Mouse (Mus musculus) liver, embryonic 11.5 days (tissue): ENCODE results near the gene Tmem63a. TPM values are rescaled to one million over a fixed set of nuclear protein-coding genes. Genes with fewer than 3 reads are reported as not detected.

ENCODE experiments used
- ATAC-seq: fragments of 200-750 bp; cut with Nextera tagmentation; replicated peaks from 2 replicates; pipeline ENCODE4 v1.8.0; 2017; ENCODE audit warnings: moderate number of reproducible peaks, mild to moderate bottlenecking, moderate TSS enrichment, moderate library complexity; ENCODE audit not compliant: low FRiP score
- DNase-seq: peaks from one replicate; pipeline ENCODE4 v3.0.0-alpha.2; 2017; ENCODE audit warnings: low spot score
- H3K27ac ChIP-seq: fragments of 300-500 bp; sonication (generic); 2 replicates; pipeline ENCODE4 v1.5.1; 2014; ENCODE audit warnings: mild to moderate bottlenecking, low read depth, low read length, control low read depth
- H3K27me3 ChIP-seq: fragments of 300-500 bp; sonication (generic); replicated peaks from 2 replicates; pipeline ENCODE4 v1.6.1; 2014; ENCODE audit warnings: low read length, mixed read lengths; ENCODE audit not compliant: control insufficient read depth, insufficient read depth
- H3K36me3 ChIP-seq: fragments of 300-500 bp; sonication (generic); 2 replicates; pipeline ENCODE4 v1.6.1; 2014; ENCODE audit warnings: mild to moderate bottlenecking, low read length, moderate library complexity, mixed read lengths; ENCODE audit not compliant: control insufficient read depth, insufficient read depth
- H3K4me1 ChIP-seq: fragments of 300-500 bp; sonication (generic); replicated peaks from 2 replicates; pipeline ENCODE4 v1.6.1; 2014; ENCODE audit warnings: low read length, mixed read lengths; ENCODE audit not compliant: control insufficient read depth, insufficient read depth
- H3K4me2 ChIP-seq: fragments of 300-500 bp; sonication (generic); 2 replicates; pipeline ENCODE4 v1.6.1; 2014; ENCODE audit warnings: mild to moderate bottlenecking, control low read depth, moderate library complexity
- H3K4me3 ChIP-seq: fragments of 300-500 bp; sonication (generic); 2 replicates; pipeline ENCODE4 v1.5.1; 2014; ENCODE audit warnings: low read depth, low read length, control low read depth
- H3K9ac ChIP-seq: fragments of 300-500 bp; sonication (generic); 2 replicates; pipeline ENCODE4 v1.6.1; 2014; ENCODE audit warnings: low read depth, low read length, control low read depth
- H3K9me3 ChIP-seq: fragments of 300-500 bp; sonication (generic); 2 replicates; pipeline ENCODE4 v1.6.1; 2016; ENCODE audit warnings: low read length, inconsistent platforms, mixed read lengths; ENCODE audit not compliant: control insufficient read depth
- WGBS: fragments of 180-500 bp; shearing (Covaris S2); extraction: QIAGEN DNeasy Blood & Tissue Kit; methylation state at CpG from one replicate; pipeline ENCODE4 v1.1.7; 2014; 5-methylcytosine and 5-hydroxymethylcytosine counted together
- polyA plus RNA-seq: library from polyadenylated mRNA; unstranded; fragments of >200 nt; fragmentation: Nextera tagmentation; extraction: Ambion mirVana; gene quantifications from 2 replicates; pipeline ENCODE4 v1.2.1, GENCODE M21; 2014

The Tmem63a gene
- polyA plus RNA-seq, 1 experiment from 2014 or later, result 8.3 TPM

DNA sequence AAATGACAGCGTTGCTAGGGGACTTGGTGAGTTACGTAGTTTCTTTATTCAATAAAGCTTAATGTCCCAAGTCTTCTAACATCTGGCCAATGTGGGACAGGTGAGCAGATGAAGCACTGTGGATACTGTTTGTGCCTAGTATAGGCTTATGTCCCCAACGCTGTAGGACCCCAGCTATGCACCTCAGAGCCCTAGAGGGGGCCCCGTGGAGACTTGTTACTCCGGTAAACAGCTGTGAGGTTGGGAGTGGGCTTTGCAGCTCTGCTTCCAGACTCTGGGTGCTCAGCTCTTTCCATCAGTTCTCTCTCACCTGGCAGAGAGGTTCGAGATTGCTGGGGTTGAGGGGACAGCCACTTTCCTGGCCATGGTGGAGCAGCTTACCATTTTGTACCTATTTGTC lies 36.8 kb upstream of the Tmem63a start:
- peaks cover 33% of the 10 kb centered on the region for H3K4me1 ChIP-seq
- peak overlapping the region; percentile 45; the same call in 1 of the 2 replicates for H3K27ac ChIP-seq

DNA sequence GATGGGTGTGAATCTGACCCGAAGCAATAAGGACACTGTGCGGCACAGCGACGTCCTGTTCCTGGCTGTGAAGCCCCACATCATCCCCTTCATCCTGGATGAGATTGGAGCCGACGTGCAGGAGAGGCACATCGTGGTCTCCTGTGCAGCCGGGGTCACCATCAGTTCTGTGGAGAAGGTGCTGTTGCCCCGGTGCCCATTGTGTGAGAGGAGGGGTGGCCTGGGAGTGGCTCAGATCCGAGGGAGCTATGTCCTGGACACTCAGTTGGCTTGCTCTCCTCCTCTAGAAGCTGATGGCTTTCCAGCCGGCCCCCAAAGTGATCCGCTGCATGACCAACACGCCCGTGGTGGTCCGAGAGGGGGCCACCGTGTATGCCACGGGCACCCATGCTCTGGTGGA lies 36.3 kb upstream of the Tmem63a start:
- no peak for ATAC-seq

More for the DNA sequence above, 36.8 kb upstream of the Tmem63a start:
- H3K4me2 ChIP-seq, result peak overlapping the region; percentile 86
- peaks cover 25% of the 10 kb centered on the region for H3K36me3 ChIP-seq
- H3K9ac ChIP-seq, result peak overlapping the region; percentile 92
- 67% methylated on average over 6 of the region's 6 CpGs for WGBS
- ATAC-seq (no peak), DNase-seq (no peak)
- H3K4me3 ChIP-seq, result peak overlapping the region; percentile 95
- no peaks in the 10 kb centered on the region for H3K9me3 ChIP-seq
- no peaks in the 10 kb centered on the region for H3K27me3 ChIP-seq

DNA sequence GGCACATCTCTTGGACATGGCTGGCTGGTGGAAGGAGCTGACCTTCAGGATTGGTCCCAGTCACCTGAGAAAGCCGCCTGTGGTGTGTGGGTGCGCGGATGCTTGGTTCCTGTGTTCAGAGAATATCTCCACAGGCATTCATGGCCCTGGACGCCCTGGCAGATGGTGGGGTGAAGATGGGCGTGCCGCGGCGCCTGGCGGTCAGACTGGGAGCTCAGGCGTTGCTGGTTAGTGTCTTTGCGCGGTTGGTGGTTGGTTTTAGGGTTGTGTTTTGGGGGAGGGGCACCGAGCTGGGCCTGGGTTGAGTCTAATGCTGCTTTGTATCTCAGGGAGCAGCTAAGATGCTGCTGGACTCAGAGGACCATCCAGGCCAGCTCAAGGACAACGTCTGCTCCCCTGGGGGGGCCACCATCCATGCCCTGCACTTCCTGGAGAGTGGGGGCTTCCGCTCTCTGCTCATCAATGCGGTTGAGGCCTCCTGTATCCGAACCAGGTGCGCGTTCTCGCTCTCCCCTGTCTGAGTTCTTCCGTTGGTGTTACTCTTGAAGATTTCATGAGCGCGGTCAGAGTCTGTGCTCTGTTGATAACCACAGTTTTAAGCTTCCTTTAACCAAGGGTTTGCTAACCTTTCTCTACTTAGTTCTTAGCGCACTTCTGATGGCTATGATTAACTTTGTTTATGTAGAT lies 35.5 kb upstream of the Tmem63a start:
- Histone ChIP-seq H3K36me3 (peaks cover 25% of the 10 kb centered on the region), H3K27me3 (no peaks in the 10 kb centered on the region), H3K9ac (peak overlapping the region; percentile 92), H3K4me2 (peak overlapping the region; percentile 86), H3K27ac (peak overlapping the region; percentile 3), H3K4me3 (peak overlapping the region; percentile 95; the same call in 1 of the 2 replicates), H3K4me1 (peaks cover 35% of the 10 kb centered on the region), H3K9me3 (no peaks in the 10 kb centered on the region)
- ATAC-seq (no peak), DNase-seq (no peak)
- 84% methylated on average over 24 of the region's 24 CpGs for WGBS

More for the DNA sequence above, 36.3 kb upstream of the Tmem63a start:
- peak overlapping the region; percentile 86 for H3K4me2 ChIP-seq
- H3K36me3 ChIP-seq, result peaks cover 25% of the 10 kb centered on the region
- H3K9me3 ChIP-seq, result no peaks in the 10 kb centered on the region
- H3K27me3 ChIP-seq, result no peaks in the 10 kb centered on the region
- peak overlapping the region; percentile 45 for H3K27ac ChIP-seq
- peaks cover 33% of the 10 kb centered on the region for H3K4me1 ChIP-seq
- H3K9ac ChIP-seq, result peak overlapping the region; percentile 92
- 93% methylated on average over 17 of the region's 17 CpGs for WGBS
- no peak for DNase-seq
- H3K4me3 ChIP-seq, result peak overlapping the region; percentile 95

DNA sequence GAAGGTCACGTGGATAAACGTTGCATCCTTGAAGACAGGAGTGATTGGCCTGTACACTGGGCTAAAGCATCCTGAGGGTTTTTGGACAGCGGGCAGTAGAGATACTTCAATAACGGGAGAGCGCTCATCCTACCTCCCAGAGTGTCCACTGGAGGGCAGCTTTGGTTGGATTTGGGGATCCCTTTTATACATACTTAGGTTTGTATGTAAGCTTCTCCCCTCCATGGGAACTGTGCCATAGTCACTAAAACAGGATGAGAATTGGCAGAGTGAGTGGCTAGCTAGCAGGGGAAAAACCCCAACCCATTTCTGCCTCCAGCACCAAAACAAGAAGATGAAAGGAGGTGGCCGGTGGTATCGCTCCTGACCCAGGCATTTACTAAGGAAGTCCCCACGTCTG lies 31.0 kb upstream of the Tmem63a start:
- WGBS, result 44% methylated on average over 8 of the region's 8 CpGs
- Histone ChIP-seq H3K9ac (peak overlapping the region; percentile 47), H3K4me2 (peak overlapping the region; percentile 62), H3K27ac (peak overlapping the region; percentile 36; the same call in 1 of the 2 replicates), H3K4me1 (peaks cover 25% of the 10 kb centered on the region), H3K36me3 (peaks cover 18% of the 10 kb centered on the region), H3K9me3 (no peaks in the 10 kb centered on the region), H3K4me3 (0 out of 2 replicates have a peak overlapping the region, but pooled peaks have one; percentile 9), H3K27me3 (no peaks in the 10 kb centered on the region)
- no peak for DNase-seq
- ATAC-seq, result no peak

DNA sequence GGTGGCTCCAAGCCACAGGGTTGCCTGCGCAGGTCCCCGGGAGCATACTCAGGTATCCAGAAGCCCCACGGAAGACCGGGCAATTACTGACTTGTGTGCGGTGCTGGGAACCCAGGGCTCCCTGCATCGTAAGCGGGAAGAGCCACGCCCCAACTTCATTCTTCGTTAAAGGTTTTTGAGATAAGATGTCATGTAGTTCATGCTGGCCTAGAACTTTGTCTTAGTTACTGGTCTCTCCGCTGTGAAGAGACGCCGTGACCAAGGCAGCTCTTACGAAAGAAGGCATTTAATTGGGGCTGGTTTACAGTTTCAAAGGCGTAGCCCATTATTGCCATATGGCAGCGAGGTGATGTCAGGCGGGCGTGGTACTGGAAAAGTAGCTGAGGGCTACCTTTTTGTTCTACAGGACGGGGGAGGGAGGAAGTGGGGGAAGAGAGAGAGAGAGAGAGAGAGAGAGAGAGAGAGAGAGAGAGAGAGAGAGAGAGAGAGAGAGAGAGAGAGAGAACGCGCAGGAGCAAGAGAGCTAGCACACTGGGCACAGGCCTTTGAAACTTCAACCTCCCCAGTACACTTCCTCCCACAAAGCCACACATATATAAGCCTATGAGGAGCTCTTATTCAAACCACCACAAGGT lies 30.4 kb upstream of the Tmem63a start:
- no peaks in the 10 kb centered on the region for H3K9me3 ChIP-seq
- peak overlapping the region; percentile 36 for H3K27ac ChIP-seq
- H3K4me1 ChIP-seq, result peaks cover 19% of the 10 kb centered on the region
- WGBS, result 40% methylated on average over 20 of the region's 20 CpGs
- no peaks in the 10 kb centered on the region for H3K27me3 ChIP-seq
- peak overlapping the region; percentile 62 for H3K4me2 ChIP-seq
- peaks cover 11% of the 10 kb centered on the region for H3K36me3 ChIP-seq
- peak overlapping the region; percentile 9; the same call in 1 of the 2 replicates for H3K4me3 ChIP-seq
- ATAC-seq (peak; percentile 62), DNase-seq (no peak)
- peak overlapping the region; percentile 47 for H3K9ac ChIP-seq

DNA sequence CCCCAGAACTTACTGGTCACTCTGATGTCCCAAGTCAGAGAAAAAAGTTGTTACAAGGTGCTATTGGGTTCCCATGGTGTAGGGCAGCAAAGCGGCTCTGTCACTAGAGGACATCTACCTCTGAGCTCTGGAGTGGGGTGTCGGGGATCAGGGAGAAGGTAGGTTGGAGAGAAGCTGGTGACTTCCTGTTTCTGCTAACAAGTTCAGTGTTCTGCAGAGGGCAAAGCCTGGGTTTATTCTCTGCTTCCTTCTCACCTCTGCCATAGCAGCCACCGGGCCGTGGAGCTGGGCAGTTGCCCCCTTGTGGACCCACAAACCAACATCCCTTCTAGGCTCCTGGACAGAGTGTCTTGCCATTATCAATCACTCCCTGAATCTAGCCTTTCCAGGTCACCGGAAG lies 29.4 kb upstream of the Tmem63a start:
- H3K4me1 ChIP-seq, result peaks cover 15% of the 10 kb centered on the region
- no peaks in the 10 kb centered on the region for H3K27me3 ChIP-seq
- DNase-seq, result no peak
- no peak overlapping the region for H3K4me3 ChIP-seq
- no peak overlapping the region for H3K27ac ChIP-seq
- no peaks in the 10 kb centered on the region for H3K9me3 ChIP-seq
- WGBS, result 76% methylated on average over 5 of the region's 5 CpGs
- no peak for ATAC-seq
- no peak overlapping the region for H3K4me2 ChIP-seq
- H3K36me3 ChIP-seq, result peaks cover 4% of the 10 kb centered on the region; the same call in 1 of the 2 replicates
- no peak overlapping the region for H3K9ac ChIP-seq

DNA sequence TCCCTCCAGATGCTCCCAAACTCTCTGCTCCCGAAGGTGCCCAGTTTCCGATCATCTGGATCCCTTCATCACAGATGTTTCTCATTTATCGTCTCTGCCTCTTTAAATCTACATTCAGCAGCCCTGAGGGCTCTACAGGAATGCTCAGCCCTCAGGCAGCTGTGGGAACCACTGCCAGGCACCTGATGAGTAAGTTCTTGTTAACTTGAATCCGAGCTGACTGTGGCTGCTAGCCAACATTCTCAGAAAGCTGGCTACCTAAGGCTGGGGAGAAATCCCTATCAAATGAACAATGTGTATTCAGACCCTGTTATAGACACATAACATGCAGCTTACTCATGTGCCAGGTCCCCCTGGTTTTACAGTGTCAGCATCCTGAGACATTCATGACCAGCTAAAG lies 28.3 kb upstream of the Tmem63a start:
- Histone ChIP-seq H3K27ac (no peak overlapping the region), H3K27me3 (no peaks in the 10 kb centered on the region), H3K9me3 (no peaks in the 10 kb centered on the region), H3K4me1 (peaks cover 15% of the 10 kb centered on the region), H3K4me2 (no peak overlapping the region), H3K36me3 (no peaks in the 10 kb centered on the region), H3K9ac (no peak overlapping the region), H3K4me3 (no peak overlapping the region)
- ATAC-seq, result no peak
- 65% methylated on average over 4 of the region's 4 CpGs for WGBS
- no peak for DNase-seq

DNA sequence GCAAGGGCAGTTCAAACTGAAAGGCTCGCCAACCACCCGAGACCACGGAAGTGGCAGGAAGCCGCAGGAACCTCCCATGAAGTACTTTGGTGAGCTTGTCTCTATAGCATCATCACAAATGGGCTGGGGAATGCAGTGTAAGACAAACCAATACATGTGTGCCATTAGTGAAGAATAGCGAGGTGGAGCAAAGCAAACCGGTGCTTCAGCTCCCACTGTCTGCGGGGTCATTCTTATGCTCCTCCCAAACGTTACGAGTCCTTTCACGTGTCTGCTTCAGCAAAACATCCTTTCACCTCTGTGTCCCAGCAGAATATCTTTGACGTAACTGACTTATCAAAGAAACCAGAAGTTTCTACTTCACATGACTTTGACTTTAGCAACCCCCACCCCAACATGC lies 25.7 kb upstream of the Tmem63a start:
- 74% methylated on average over 11 of the region's 11 CpGs for WGBS
- ATAC-seq, result no peak
- H3K4me1 ChIP-seq, result peaks cover 12% of the 10 kb centered on the region

More for the DNA sequence above, 25.7 kb upstream of the Tmem63a start:
- Histone ChIP-seq H3K9me3 (no peaks in the 10 kb centered on the region), H3K36me3 (no peaks in the 10 kb centered on the region), H3K4me3 (no peak overlapping the region), H3K27me3 (no peaks in the 10 kb centered on the region), H3K9ac (no peak overlapping the region), H3K27ac (no peak overlapping the region), H3K4me2 (no peak overlapping the region)
- no peak for DNase-seq
